Mouse (Mus musculus) myocyte (in vitro differentiated cells): Measurements from ENCODE around the gene Zc3h12c.

ENCODE experiments used
- MAX ChIP-seq: IDR thresholded peaks from one replicate; pipeline ENCODE4 v1.6.1; 2011; ENCODE audit warnings: low read depth, mild to moderate bottlenecking, control low read depth
- POLR2A ChIP-seq: IDR thresholded peaks from one replicate; pipeline ENCODE4 v1.6.1; 2011; ENCODE audit warnings: low read depth, mild to moderate bottlenecking, control low read depth, moderate library complexity; ENCODE audit not compliant: insufficient read length
- TCF12 ChIP-seq: IDR thresholded peaks from one replicate; pipeline ENCODE4 v1.6.1; 2011; ENCODE audit warnings: mild to moderate bottlenecking, control low read depth; ENCODE audit not compliant: poor library complexity, insufficient read depth, severe bottlenecking

- TF ChIP-seq MAX (no peak), POLR2A (no peak), TCF12 (no peak)
These were observed 18.6 kb downstream of the Zc3h12c start for GRCm38 (mm10) chr9:52149768-52150167.
